Mouse (Mus musculus): ENCODE results near the gene Sema5a. TPM values are rescaled to one million over a fixed set of nuclear protein-coding genes. Genes with fewer than 3 reads are reported as not detected.

Sema5a gene
- polyA plus RNA-seq, 1 experiment from 2014 or later = 8.3 TPM

GRCm38 (mm10) chr15:32447558-32448349 lies 203.1 kb downstream of the Sema5a start:
- Histone ChIP-seq H3K27ac (0 out of 2 replicates have a peak overlapping the region, but pooled peaks have one; percentile 35), H3K4me3 (no peak overlapping the region), H3K4me1 (peaks cover 12% of the 10 kb centered on the region), H3K36me3 (replicated peaks) (no peaks in the 10 kb centered on the region), H3K9me3 (no peaks in the 10 kb centered on the region), H3K27me3 (ENCODE audit: poor library complexity, severe bottlenecking) (no peaks in the 10 kb centered on the region)
- WGBS = 76% methylated on average over 7 of the region's 7 CpGs
- no peak for DNase-seq (ENCODE audit: extremely low spot score, low spot score)

- no peaks in the 10 kb centered on the region for H3K4me1 ChIP-seq
Measured at GRCm38 (mm10) chr15:32459046-32459445, 214.4 kb downstream of the Sema5a start.

DNA sequence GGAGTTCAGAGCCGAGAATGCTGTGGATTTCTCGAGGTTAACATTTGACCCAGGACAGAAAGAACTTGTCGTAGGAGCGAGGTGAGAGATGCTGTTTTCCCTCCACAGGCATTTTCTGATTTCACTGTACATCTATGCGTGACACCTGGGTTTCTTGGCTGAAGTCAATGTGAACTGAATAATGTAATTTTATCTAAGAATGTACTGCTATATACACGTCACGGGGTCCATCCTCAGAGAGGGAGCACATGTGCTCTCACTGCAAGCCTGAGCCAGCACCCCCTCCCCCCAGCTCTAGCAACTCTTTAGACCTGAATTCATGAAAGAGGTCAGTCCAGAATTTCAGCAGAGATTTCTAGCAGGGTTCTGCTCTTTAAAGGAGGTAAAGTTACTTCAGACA lies 215.6 kb downstream of the Sema5a start:
- no peak for DNase-seq (ENCODE audit: extremely low spot score, low spot score)
- H3K36me3 ChIP-seq (replicated peaks) = no peaks in the 10 kb centered on the region
- WGBS = 91% methylated on average over 7 of the region's 7 CpGs
- no peaks in the 10 kb centered on the region for H3K9me3 ChIP-seq
- no peak overlapping the region for H3K4me3 ChIP-seq
- no peak overlapping the region for H3K27ac ChIP-seq
- H3K4me1 ChIP-seq = no peaks in the 10 kb centered on the region
- H3K27me3 ChIP-seq (ENCODE audit: poor library complexity, severe bottlenecking) = no peaks in the 10 kb centered on the region

More at GRCm38 (mm10) chr15:32459046-32459445, 214.4 kb downstream of the Sema5a start:
- Histone ChIP-seq H3K9me3 (no peaks in the 10 kb centered on the region), H3K36me3 (replicated peaks) (no peaks in the 10 kb centered on the region), H3K27ac (no peak overlapping the region), H3K4me3 (no peak overlapping the region), H3K27me3 (ENCODE audit: poor library complexity, severe bottlenecking) (no peaks in the 10 kb centered on the region)
- WGBS = 71% methylated on average over 2 of the region's 2 CpGs
- no peak for DNase-seq (ENCODE audit: extremely low spot score, low spot score)

- no peaks in the 10 kb centered on the region for H3K27me3 ChIP-seq (ENCODE audit: poor library complexity, severe bottlenecking)
- whole genome bisulfite sequencing = 87% methylated on average over 6 of the region's 6 CpGs
- DNase-seq (ENCODE audit: extremely low spot score, low spot score) = no peak
- no peaks in the 10 kb centered on the region for H3K4me1 ChIP-seq
- H3K4me3 ChIP-seq = no peak overlapping the region
- H3K27ac ChIP-seq = no peak overlapping the region
- no peaks in the 10 kb centered on the region for H3K36me3 ChIP-seq (replicated peaks)
- no peaks in the 10 kb centered on the region for H3K9me3 ChIP-seq
Measured at GRCm38 (mm10) chr15:32471480-32472050, 227.0 kb downstream of the Sema5a start.

GRCm38 (mm10) chr15:32480747-32481146 lies 236.1 kb downstream of the Sema5a start:
- Histone ChIP-seq H3K4me1 (no peaks in the 10 kb centered on the region; the same call in 1 of the 2 replicates), H3K9me3 (no peaks in the 10 kb centered on the region), H3K4me3 (no peak overlapping the region), H3K27ac (no peak overlapping the region), H3K36me3 (replicated peaks) (no peaks in the 10 kb centered on the region), H3K27me3 (ENCODE audit: poor library complexity, severe bottlenecking) (no peaks in the 10 kb centered on the region)
- no peak for DNase-seq (ENCODE audit: extremely low spot score, low spot score)

- no peaks in the 10 kb centered on the region for H3K36me3 ChIP-seq (replicated peaks)
- H3K27me3 ChIP-seq (ENCODE audit: poor library complexity, severe bottlenecking) = no peaks in the 10 kb centered on the region
- H3K9me3 ChIP-seq = no peaks in the 10 kb centered on the region
- DNase-seq (ENCODE audit: extremely low spot score, low spot score) = no peak
- H3K4me3 ChIP-seq = no peak overlapping the region
- WGBS = 91% methylated on average over 8 of the region's 8 CpGs
- no peak overlapping the region for H3K27ac ChIP-seq
- H3K4me1 ChIP-seq = no peaks in the 10 kb centered on the region; the same call in 1 of the 2 replicates
Measured at GRCm38 (mm10) chr15:32485064-32485964, 240.7 kb downstream of the Sema5a start.

DNA sequence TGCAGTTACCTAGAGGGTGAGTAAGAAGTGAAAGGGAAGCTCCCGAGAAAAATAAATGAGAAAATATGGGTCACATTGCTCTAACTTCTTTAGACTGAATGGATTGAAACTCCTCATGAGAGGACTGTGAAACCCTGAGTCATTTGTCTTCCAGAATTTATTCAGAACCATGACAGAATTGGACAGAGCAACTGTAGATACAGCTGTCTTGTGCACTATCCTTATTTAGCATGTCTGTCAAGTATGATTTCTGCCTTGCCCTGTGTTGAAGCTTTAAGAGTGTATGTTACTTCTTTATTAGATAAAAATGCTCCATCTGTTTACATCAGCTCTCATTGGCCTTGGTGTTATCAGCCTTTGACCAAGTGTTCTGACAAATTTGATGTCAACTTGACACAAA lies 243.4 kb downstream of the Sema5a start:
- DNase-seq (ENCODE audit: extremely low spot score, low spot score) = no peak
- no peak overlapping the region for H3K27ac ChIP-seq
- 88% methylated on average over 1 of the region's 1 CpGs for WGBS
- no peaks in the 10 kb centered on the region for H3K4me1 ChIP-seq
- no peaks in the 10 kb centered on the region for H3K36me3 ChIP-seq (replicated peaks)
- H3K4me3 ChIP-seq = no peak overlapping the region
- H3K9me3 ChIP-seq = no peaks in the 10 kb centered on the region
- no peaks in the 10 kb centered on the region for H3K27me3 ChIP-seq (ENCODE audit: poor library complexity, severe bottlenecking)

DNA sequence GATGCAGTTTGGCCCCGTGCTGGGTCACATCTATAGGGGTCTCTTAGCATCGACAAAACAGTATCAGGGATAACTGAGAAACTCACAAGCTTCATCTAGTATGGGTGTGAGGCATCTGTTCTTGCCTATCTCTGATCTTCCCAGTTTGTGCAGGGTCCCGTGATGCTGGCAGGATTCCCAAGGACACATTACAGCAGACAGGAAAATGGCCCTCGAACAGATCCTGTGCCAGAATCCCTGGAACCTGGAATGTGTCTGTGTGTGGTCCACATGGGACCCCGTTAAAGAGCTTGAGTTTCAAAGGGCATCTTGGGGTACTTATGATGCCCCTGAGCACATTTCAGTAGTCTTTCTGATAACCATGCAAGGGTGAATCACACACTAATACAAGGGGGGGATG lies 249.6 kb downstream of the Sema5a start:
- H3K9me3 ChIP-seq = no peaks in the 10 kb centered on the region
- no peaks in the 10 kb centered on the region for H3K27me3 ChIP-seq (ENCODE audit: poor library complexity, severe bottlenecking)
- H3K4me1 ChIP-seq = no peaks in the 10 kb centered on the region
- 91% methylated on average over 5 of the region's 5 CpGs for WGBS
- no peak for DNase-seq (ENCODE audit: extremely low spot score, low spot score)
- H3K36me3 ChIP-seq (replicated peaks) = no peaks in the 10 kb centered on the region
- H3K4me3 ChIP-seq = no peak overlapping the region
- H3K27ac ChIP-seq = no peak overlapping the region

DNA sequence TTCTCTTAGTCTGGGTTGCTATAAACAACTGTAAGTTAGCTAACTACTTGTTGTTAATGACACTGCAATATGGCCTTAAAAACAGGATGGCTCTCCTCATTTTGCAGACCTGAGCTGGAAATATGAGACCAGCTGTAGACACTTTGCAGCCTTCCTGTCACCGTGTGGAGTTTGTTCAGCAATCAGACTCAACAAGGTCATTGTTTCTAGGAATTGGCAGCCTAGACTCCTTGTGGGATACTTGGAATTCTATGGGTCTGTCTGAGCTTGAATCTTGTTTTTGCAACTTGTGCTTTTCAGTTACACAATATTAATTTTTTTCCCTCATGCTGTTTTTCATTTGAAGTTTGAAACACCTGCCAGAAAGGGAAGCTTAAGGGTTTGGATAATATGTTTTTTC lies 250.3 kb downstream of the Sema5a start:
- no peaks in the 10 kb centered on the region for H3K4me1 ChIP-seq
- no peaks in the 10 kb centered on the region for H3K9me3 ChIP-seq
- H3K4me3 ChIP-seq = no peak overlapping the region
- 61% methylated on average over 1 of the region's 1 CpGs for WGBS
- H3K27me3 ChIP-seq (ENCODE audit: poor library complexity, severe bottlenecking) = no peaks in the 10 kb centered on the region
- no peaks in the 10 kb centered on the region for H3K36me3 ChIP-seq (replicated peaks)
- DNase-seq (ENCODE audit: extremely low spot score, low spot score) = no peak
- H3K27ac ChIP-seq = no peak overlapping the region

GRCm38 (mm10) chr15:32496880-32497279 lies 252.3 kb downstream of the Sema5a start:
- no peak overlapping the region for H3K4me3 ChIP-seq
- no peak overlapping the region for H3K27ac ChIP-seq
- no peaks in the 10 kb centered on the region for H3K36me3 ChIP-seq (replicated peaks)
- no peaks in the 10 kb centered on the region for H3K9me3 ChIP-seq
- H3K4me1 ChIP-seq = no peaks in the 10 kb centered on the region
- 87% methylated on average over 4 of the region's 4 CpGs for WGBS
- DNase-seq (ENCODE audit: extremely low spot score, low spot score) = no peak
- no peaks in the 10 kb centered on the region for H3K27me3 ChIP-seq (ENCODE audit: poor library complexity, severe bottlenecking)

DNA sequence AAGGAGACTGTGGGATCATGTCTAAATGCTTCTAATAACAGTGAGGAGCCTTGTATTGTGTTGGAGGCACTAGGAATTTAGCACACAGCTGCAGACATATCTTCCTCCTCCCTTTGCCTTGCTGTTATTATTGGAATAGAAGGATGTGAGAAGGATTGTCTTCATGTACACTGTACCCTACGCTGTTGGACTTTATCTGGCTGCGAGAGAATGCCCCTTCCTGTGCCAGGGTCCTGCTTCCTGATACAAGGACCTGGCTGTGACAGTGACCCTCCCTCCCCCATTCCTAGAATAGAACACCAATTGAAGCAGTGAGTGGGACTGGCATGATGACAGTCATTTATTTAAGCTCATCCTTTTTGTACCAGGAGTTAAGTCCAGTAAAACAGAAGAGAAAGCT lies 261.3 kb downstream of the Sema5a start:
- Histone ChIP-seq H3K36me3 (replicated peaks) (no peaks in the 10 kb centered on the region), H3K4me1 (no peaks in the 10 kb centered on the region), H3K4me3 (no peak overlapping the region), H3K9me3 (no peaks in the 10 kb centered on the region), H3K27ac (no peak overlapping the region), H3K27me3 (ENCODE audit: poor library complexity, severe bottlenecking) (no peaks in the 10 kb centered on the region)
- DNase-seq (ENCODE audit: extremely low spot score, low spot score) = no peak
- 92% methylated on average over 2 of the region's 2 CpGs for WGBS

GRCm38 (mm10) chr15:32508282-32508681 lies 263.7 kb downstream of the Sema5a start:
- Histone ChIP-seq H3K36me3 (replicated peaks) (no peaks in the 10 kb centered on the region), H3K27ac (no peak overlapping the region), H3K9me3 (no peaks in the 10 kb centered on the region), H3K4me1 (no peaks in the 10 kb centered on the region), H3K27me3 (ENCODE audit: poor library complexity, severe bottlenecking) (no peaks in the 10 kb centered on the region), H3K4me3 (no peak overlapping the region)
- DNase-seq (ENCODE audit: extremely low spot score, low spot score) = no peak

- WGBS = 71% methylated on average over 1 of the region's 1 CpGs
- DNase-seq (ENCODE audit: extremely low spot score, low spot score) = no peak
Measured at GRCm38 (mm10) chr15:32514877-32515276, 270.3 kb downstream of the Sema5a start.

More at GRCm38 (mm10) chr15:32514877-32515276, 270.3 kb downstream of the Sema5a start:
- H3K36me3 ChIP-seq (replicated peaks) = no peaks in the 10 kb centered on the region
- H3K27me3 ChIP-seq (ENCODE audit: poor library complexity, severe bottlenecking) = no peaks in the 10 kb centered on the region
- H3K27ac ChIP-seq = no peak overlapping the region
- H3K9me3 ChIP-seq = no peaks in the 10 kb centered on the region
- no peaks in the 10 kb centered on the region for H3K4me1 ChIP-seq
- H3K4me3 ChIP-seq = no peak overlapping the region

Measured in forebrain, embryonic 10.5 days (tissue).